Mouse (Mus musculus): ENCODE data around the gene Chaf1a. TPM values are rescaled to one million over a fixed set of nuclear protein-coding genes. Genes with fewer than 3 reads are reported as not detected.
"Not testable (repeated sequence)": the region's sequence is repeated elsewhere in the genome, so short reads cannot be mapped to it uniquely, and the experiment has no call there.

Chaf1a gene
- polyA plus RNA-seq, 1 experiment from 2014 or later = 39.1 TPM

GRCm38 (mm10) chr17:56106436-56106835 lies 66.2 kb downstream of the Chaf1a start:
- WGBS = 96% methylated on average over 4 of the region's 4 CpGs
- H3K4me3 ChIP-seq (replicated peaks); ATAC-seq (ENCODE audit: low FRiP score); H3K4me1 ChIP-seq; H3K9me3 ChIP-seq; H3K9ac ChIP-seq; H3K4me2 ChIP-seq; H3K27me3 ChIP-seq; H3K27ac ChIP-seq: not testable (repeated sequence)
- H3K36me3 ChIP-seq (replicated peaks) = peaks cover 33% of the 10 kb centered on the region

GRCm38 (mm10) chr17:56106981-56107380 lies 66.7 kb downstream of the Chaf1a start:
- Histone ChIP-seq H3K9me3 (no peaks in the 10 kb centered on the region), H3K4me2 (no peak overlapping the region), H3K27me3 (no peaks in the 10 kb centered on the region), H3K4me3 (replicated peaks) (no peak overlapping the region), H3K9ac (no peak overlapping the region), H3K36me3 (replicated peaks) (peaks cover 28% of the 10 kb centered on the region), H3K4me1 (no peaks in the 10 kb centered on the region), H3K27ac (no peak overlapping the region)
- ATAC-seq (ENCODE audit: low FRiP score) = no peak
- WGBS = 85% methylated on average over 4 of the region's 4 CpGs

GRCm38 (mm10) chr17:56107736-56108135 lies 67.5 kb downstream of the Chaf1a start:
- WGBS = 71% methylated on average over 2 of the region's 2 CpGs
- H3K4me2 ChIP-seq = no peak overlapping the region
- H3K9me3 ChIP-seq = no peaks in the 10 kb centered on the region
- ATAC-seq (ENCODE audit: low FRiP score) = no peak
- no peaks in the 10 kb centered on the region for H3K27me3 ChIP-seq
- no peak overlapping the region for H3K27ac ChIP-seq
- H3K4me3 ChIP-seq (replicated peaks) = no peak overlapping the region
- peaks cover 20% of the 10 kb centered on the region for H3K36me3 ChIP-seq (replicated peaks)
- H3K9ac ChIP-seq = no peak overlapping the region
- 0 out of 2 replicates have a peak, but pooled peaks cover 2% of the 10 kb centered on the region for H3K4me1 ChIP-seq

GRCm38 (mm10) chr17:56108334-56109044 lies 68.2 kb downstream of the Chaf1a start:
- Histone ChIP-seq H3K27ac (no peak overlapping the region), H3K9me3 (no peaks in the 10 kb centered on the region), H3K4me2 (no peak overlapping the region), H3K4me1 (0 out of 2 replicates have a peak, but pooled peaks cover 3% of the 10 kb centered on the region), H3K27me3 (no peaks in the 10 kb centered on the region), H3K36me3 (replicated peaks) (peaks cover 13% of the 10 kb centered on the region), H3K4me3 (replicated peaks) (no peak overlapping the region), H3K9ac (no peak overlapping the region)
- no peak for ATAC-seq (ENCODE audit: low FRiP score)
- 77% methylated on average over 6 of the region's 6 CpGs for WGBS

GRCm38 (mm10) chr17:56109219-56110051 lies 69.2 kb downstream of the Chaf1a start, which contains the start of gene Plin4:
Gene Plin4 (minus strand): TSS chr17:56109803.
- no peak within 1 kb of the TSS for H3K9ac ChIP-seq
- 67% methylated on average over 10 of the region's 10 CpGs for WGBS
- H3K4me2 ChIP-seq = no peak within 1 kb of the TSS
- no peak within 1 kb of the TSS for H3K4me3 ChIP-seq (replicated peaks)
- no peaks in the 10 kb centered on the region for H3K9me3 ChIP-seq
- 0 out of 2 replicates have a peak, but pooled peaks cover 5% of the 10 kb centered on the region for H3K36me3 ChIP-seq (replicated peaks)
- no peak within 1 kb of the TSS for H3K27ac ChIP-seq
- no peak for ATAC-seq (ENCODE audit: low FRiP score)
- H3K27me3 ChIP-seq = no peaks in the 10 kb centered on the region
- 0 out of 2 replicates have a peak, but pooled peaks cover 3% of the 10 kb centered on the region for H3K4me1 ChIP-seq

- Histone ChIP-seq H3K4me2 (no peak overlapping the region), H3K36me3 (replicated peaks) (0 out of 2 replicates have a peak, but pooled peaks cover 5% of the 10 kb centered on the region), H3K4me3 (replicated peaks) (no peak overlapping the region), H3K9ac (no peak overlapping the region), H3K4me1 (0 out of 2 replicates have a peak, but pooled peaks cover 3% of the 10 kb centered on the region), H3K9me3 (no peaks in the 10 kb centered on the region), H3K27me3 (peaks cover 6% of the 10 kb centered on the region; the same call in 1 of the 2 replicates), H3K27ac (no peak overlapping the region)
- ATAC-seq (ENCODE audit: low FRiP score) = no peak
- 75% methylated on average over 4 of the region's 4 CpGs for WGBS
These were observed 70.3 kb downstream of the Chaf1a start for GRCm38 (mm10) chr17:56110571-56110970.

- Histone ChIP-seq H3K4me1 (0 out of 2 replicates have a peak, but pooled peaks cover 3% of the 10 kb centered on the region), H3K9me3 (no peaks in the 10 kb centered on the region), H3K27ac (no peak overlapping the region), H3K4me3 (replicated peaks) (no peak overlapping the region), H3K9ac (no peak overlapping the region), H3K4me2 (no peak overlapping the region), H3K36me3 (replicated peaks) (0 out of 2 replicates have a peak, but pooled peaks cover 5% of the 10 kb centered on the region), H3K27me3 (peaks cover 10% of the 10 kb centered on the region; the same call in 1 of the 2 replicates)
- 68% methylated on average over 1 of the region's 1 CpGs for WGBS
- no peak for ATAC-seq (ENCODE audit: low FRiP score)
These were observed 70.8 kb downstream of the Chaf1a start for GRCm38 (mm10) chr17:56111021-56111420.

GRCm38 (mm10) chr17:56111864-56112263 lies 71.6 kb downstream of the Chaf1a start:
- ATAC-seq (ENCODE audit: low FRiP score) = peak; percentile 42; the same call in 1 of the 2 replicates
- Histone ChIP-seq H3K4me2 (no peak overlapping the region), H3K4me3 (replicated peaks) (no peak overlapping the region), H3K9ac (no peak overlapping the region), H3K27ac (no peak overlapping the region), H3K27me3 (peaks cover 18% of the 10 kb centered on the region), H3K9me3 (no peaks in the 10 kb centered on the region), H3K36me3 (replicated peaks) (0 out of 2 replicates have a peak, but pooled peaks cover 5% of the 10 kb centered on the region), H3K4me1 (0 out of 2 replicates have a peak, but pooled peaks cover 3% of the 10 kb centered on the region)
- 45% methylated on average over 5 of the region's 5 CpGs for WGBS

GRCm38 (mm10) chr17:56112743-56113142 lies 72.5 kb downstream of the Chaf1a start:
- WGBS = 65% methylated on average over 3 of the region's 3 CpGs

GRCm38 (mm10) chr17:56116193-56116592 lies 76.0 kb downstream of the Chaf1a start:
- no peaks in the 10 kb centered on the region for H3K36me3 ChIP-seq (replicated peaks)
- H3K9ac ChIP-seq = no peak overlapping the region
- 82% methylated on average over 10 of the region's 10 CpGs for WGBS
- peaks cover 15% of the 10 kb centered on the region for H3K4me1 ChIP-seq
- H3K4me2 ChIP-seq = no peak overlapping the region
- H3K9me3 ChIP-seq = no peaks in the 10 kb centered on the region
- H3K27me3 ChIP-seq = peaks cover 58% of the 10 kb centered on the region
- H3K4me3 ChIP-seq (replicated peaks) = no peak overlapping the region
- no peak for ATAC-seq (ENCODE audit: low FRiP score)
- no peak overlapping the region for H3K27ac ChIP-seq

More at GRCm38 (mm10) chr17:56112743-56113142, 72.5 kb downstream of the Chaf1a start:
- Histone ChIP-seq H3K27ac (no peak overlapping the region), H3K36me3 (replicated peaks) (0 out of 2 replicates have a peak, but pooled peaks cover 5% of the 10 kb centered on the region), H3K4me2 (no peak overlapping the region), H3K4me1 (peaks cover 8% of the 10 kb centered on the region), H3K4me3 (replicated peaks) (no peak overlapping the region), H3K9me3 (no peaks in the 10 kb centered on the region), H3K9ac (no peak overlapping the region), H3K27me3 (peaks cover 26% of the 10 kb centered on the region)
- no peak for ATAC-seq (ENCODE audit: low FRiP score)

- peak within 1 kb of the TSS; percentile 27 for H3K4me3 ChIP-seq (replicated peaks)
- H3K9me3 ChIP-seq = peaks cover 2% of the 10 kb centered on the region; the same call in 1 of the 2 replicates
- H3K36me3 ChIP-seq (replicated peaks) = no peaks in the 10 kb centered on the region
- 2% methylated on average over 27 of the region's 27 CpGs for WGBS
- peak within 1 kb of the TSS; percentile 52 for H3K4me2 ChIP-seq
- H3K27ac ChIP-seq = no peak within 1 kb of the TSS
- peaks cover 69% of the 10 kb centered on the region for H3K27me3 ChIP-seq
- ATAC-seq (ENCODE audit: low FRiP score) = peak; percentile 42; the same call in 1 of the 2 replicates
- no peak within 1 kb of the TSS for H3K9ac ChIP-seq
- peaks cover 15% of the 10 kb centered on the region for H3K4me1 ChIP-seq
These were observed 77.0 kb downstream of the Chaf1a start, which contains the start of gene Plin5 for GRCm38 (mm10) chr17:56117251-56117710. Gene Plin5 (minus strand): TSS chr17:56117596.

GRCm38 (mm10) chr17:56119431-56119830 lies 79.2 kb downstream of the Chaf1a start:
- Histone ChIP-seq H3K4me2 (no peak overlapping the region), H3K9me3 (peaks cover 9% of the 10 kb centered on the region), H3K4me3 (replicated peaks) (no peak overlapping the region), H3K27ac (no peak overlapping the region), H3K36me3 (replicated peaks) (no peaks in the 10 kb centered on the region), H3K9ac (no peak overlapping the region), H3K27me3 (peaks cover 90% of the 10 kb centered on the region), H3K4me1 (peaks cover 17% of the 10 kb centered on the region)
- ATAC-seq (ENCODE audit: low FRiP score) = no peak
- 53% methylated on average over 12 of the region's 12 CpGs for WGBS
